Comparison of ENCODE assay signal across 8 mouse cellular contexts in genomic region chr1:58856811-58857210, GRCm38 (mm10).
A peak's percentile ranks its signal among the peaks of the same experiment; 100 is the strongest.
DNase-seq lines count a peak whose midpoint lies in the region; ATAC-seq lines count a peak whose summit lies in the region.

No protein-coding gene starts in this region.

- peak; percentile 88 for ATAC-seq in frontal cortex, adult (ENCODE audit: low TSS enrichment)

- DNase-seq in 3T3-L1 (ENCODE audit: low read depth, low spot score) = peak; percentile 92
- DNase-seq in CD4-positive helper T cell, adult 2 months (ENCODE audit: low read depth, low spot score) = peak; percentile 27
- peak; percentile 57 for DNase-seq in Muller cell, postnatal 12 days (ENCODE audit: inconsistent ontology term)
- peak; percentile 63 for DNase-seq in adrenal gland, adult 2 months
- peak; percentile 37 to 44 for DNase-seq in adrenal gland, postnatal 36 days
- peak; percentile 64 for DNase-seq in induced T-regulatory cell, adult 2 months (ENCODE audit: low read depth)
- DNase-seq in telencephalon, adult 2 months (ENCODE audit: low read depth, low spot score) = peak; percentile 9

Comparison
In these comparisons a context has a peak if more than half of its experiments do, and no peak if none do; other contexts are left out.
1. Peak in every context shown above with its lines: DNase-seq and ATAC-seq.
2. DNase-seq: peak in every context shown above with its lines; median percentile 92 in 3T3-L1; 64 in induced T-regulatory cell, adult 2 months; 63 in adrenal gland, adult 2 months; 57 in Muller cell, postnatal 12 days; 40 in adrenal gland, postnatal 36 days; 27 in CD4-positive helper T cell, adult 2 months; 9 in telencephalon, adult 2 months.